Mouse (Mus musculus): ENCODE results near the gene Pdzd8.

GRCm38 (mm10) chr19:59363666-59364065 lies 18.1 kb upstream of the Pdzd8 start:
- TF ChIP-seq CTCF (IDR thresholded peaks at IDR 0.05; ENCODE audit: insufficient read depth, low read depth, low read length) (no peak), POLR2A (IDR thresholded peaks at IDR 0.05; ENCODE audit: insufficient read depth, low read depth, low read length) (no peak)

Data from olfactory bulb, adult 2 months (tissue).